Mouse (Mus musculus): ENCODE measurements around the gene Tgoln1.

The Tgoln1 gene

DNA sequence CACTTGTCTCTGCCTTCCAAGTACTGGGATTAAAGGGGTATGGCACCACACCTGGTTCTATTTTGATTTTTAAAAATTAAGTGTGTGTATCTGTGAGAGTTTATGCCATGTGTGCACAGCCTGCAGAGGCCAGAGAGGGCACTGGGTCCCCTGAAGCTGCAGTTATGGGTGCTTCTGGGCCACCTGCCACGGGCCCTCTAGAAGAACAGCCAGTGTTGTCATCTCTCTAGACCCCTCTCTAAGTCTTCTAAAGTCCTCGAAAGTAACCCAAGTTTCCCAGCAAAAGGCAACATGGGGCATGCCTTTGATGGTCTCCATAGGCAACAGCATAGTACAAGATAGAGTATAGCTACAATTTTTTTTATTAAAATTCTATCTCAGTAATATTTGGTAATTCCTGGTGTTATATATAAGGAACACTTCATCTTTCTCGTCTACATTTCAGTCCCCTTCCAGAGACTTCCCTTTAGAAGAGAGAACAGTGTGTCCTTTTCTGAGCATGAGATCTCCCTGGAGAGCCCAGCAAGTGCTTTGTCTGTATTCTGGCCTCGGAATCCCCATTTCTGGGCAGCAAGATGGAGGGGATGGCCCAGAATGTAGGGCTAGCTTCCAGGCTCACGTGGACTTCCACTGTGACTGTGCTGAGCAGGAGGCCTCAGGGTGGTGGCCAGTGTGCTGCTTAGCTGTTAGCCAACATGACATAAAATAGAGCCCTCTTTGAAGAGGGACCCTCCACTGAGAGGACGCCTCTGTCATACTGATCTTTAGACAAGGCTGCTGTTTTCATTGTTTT, 23.6 kb downstream of the Tgoln1 start:
- DNase-seq (ENCODE audit: low spot score), result no peak

DNA sequence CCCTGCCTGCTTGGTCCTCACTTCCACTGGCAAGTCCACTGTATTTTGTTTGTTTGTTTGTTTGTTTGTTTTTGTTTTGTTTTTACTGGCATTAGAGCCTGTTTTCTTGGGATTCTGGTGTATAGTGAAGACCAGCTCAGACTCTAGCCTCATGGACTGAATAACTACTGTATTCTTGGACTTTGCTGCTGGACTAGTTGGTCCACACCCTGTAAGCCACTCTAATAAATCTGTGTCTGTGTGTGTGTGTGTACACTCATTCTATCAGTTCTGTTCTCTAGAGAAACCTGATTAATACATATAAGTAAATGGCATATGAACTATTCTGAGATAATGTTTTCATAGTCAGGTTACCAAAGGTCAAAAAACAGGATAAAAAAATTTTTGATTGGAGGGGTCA, 26.7 kb downstream of the Tgoln1 start:
- no peak for DNase-seq (ENCODE audit: low spot score)

DNA sequence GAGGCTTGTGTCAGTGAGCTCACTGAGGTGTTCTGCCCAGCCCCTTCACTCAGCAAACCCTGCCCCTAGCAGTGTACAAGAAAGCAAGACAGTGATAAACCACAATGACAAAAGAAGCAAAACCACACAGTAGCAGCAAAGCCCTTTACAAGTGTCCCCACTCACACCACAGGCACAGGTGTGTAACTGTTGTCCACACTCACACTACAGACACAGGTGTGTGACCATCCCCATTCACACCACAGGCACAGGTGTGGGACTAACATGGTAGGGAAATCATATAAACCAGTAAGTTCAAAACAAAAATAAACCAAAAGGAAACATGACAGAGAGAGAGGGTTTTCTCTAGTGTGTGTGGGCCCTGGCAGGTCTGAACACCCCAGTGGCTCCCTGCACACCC, 28.5 kb downstream of the Tgoln1 start:
- DNase-seq (ENCODE audit: low spot score), result no peak

DNA sequence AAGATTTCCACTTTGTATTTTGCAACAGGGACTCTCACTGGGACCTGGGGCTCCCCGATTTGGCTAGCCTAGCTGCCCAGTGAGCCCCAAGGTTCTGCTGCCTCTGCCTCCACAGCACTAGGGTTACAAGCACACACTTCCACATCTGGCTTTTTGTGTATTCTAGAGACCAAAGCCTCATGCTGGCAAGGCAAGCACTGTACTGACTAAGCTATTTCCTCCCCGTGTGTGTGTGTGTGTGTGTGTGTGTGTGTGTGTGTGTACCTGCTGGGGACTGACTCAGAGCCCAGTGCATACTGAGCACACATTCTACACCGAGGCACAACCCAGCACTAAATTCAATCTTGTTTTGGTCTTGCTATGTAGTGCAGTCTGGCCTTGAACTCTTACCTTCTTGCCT, 30.1 kb downstream of the Tgoln1 start:
- no peak for DNase-seq (ENCODE audit: low spot score)

DNA sequence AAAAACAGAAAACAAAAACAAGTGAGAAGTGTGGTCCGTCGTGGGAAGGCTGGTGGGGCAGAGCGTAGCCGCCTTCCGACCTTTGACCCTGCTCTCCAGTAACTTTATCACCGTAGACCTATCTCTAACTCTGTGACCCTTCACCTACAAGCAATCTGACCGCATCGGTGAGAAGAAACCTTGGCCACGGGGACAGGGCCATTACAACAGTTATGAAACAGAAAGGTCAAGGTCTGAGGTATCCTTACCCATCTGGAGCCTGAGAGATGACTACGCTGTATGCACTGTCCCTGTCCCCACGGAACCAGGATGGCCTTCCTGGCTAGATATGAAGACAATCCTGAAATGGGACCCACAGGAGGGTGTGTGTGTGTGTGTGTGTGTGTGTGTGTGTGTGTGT, 32.6 kb downstream of the Tgoln1 start:
- no peak for DNase-seq (ENCODE audit: low spot score)

DNA sequence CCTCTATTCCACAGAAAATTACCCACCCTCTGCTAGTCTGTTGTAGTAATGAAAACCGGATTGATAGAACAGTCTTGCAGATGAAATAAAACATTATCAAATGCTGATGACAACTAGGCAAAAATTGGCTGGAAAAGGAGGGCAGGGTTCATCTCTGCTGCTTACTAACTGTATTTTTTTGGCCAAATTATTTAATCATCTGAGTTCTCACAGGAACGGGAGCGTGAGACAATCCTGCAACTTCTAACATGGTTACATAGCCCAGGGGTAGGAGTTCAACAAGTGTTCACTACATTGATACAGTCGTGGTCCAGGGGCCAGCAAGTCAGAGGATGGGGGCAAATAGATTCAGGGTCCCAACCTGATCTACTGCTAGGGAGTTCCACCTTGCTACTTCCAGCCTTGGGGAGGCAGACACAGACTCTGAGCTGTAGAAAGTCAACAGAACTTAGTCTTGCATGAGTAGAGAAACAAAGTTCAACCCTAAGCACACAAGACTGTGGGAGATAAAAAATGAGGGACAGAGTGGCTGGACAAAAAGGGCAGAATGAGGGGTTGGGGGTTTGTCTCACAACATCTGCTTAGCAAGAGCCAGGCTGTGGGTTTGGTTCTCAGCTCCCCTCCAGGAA, 33.5 kb downstream of the Tgoln1 start:
- no peak for DNase-seq (ENCODE audit: low spot score)

DNA sequence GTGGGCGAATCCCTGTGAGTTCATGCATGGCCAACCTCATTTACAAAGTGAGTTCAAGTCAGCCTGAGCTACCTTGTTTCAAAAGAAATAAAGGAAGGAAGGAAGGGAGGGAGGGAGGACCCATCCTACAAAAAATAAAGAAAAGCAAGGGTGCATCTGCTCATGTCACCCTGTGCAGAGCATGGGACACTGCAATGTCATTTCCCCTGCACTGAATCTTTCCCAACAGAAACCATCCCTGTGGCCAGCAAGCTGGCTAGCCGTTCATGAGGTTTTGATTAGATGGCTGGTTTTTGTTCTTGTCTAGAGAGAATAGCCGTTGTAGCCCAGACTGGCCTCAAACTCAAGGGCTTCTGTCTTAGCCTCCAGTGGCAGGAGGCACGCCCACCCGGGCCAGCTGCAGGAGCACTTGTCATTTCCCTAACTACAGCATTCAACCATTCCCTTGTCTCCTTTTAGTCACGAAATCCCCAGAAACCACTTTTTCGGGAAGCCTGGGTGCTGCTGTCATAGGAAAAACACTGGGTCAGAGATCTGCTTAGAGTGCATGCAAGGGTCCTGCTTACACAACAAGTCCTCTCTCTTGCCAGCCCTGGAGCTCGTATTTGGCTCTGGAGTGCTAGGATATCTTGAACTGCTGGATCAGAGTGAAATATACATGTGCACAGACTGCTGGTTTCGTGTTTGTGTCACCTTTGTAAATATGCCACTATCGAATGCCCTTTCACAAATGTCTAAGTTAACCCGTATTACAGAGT, 35.0 kb downstream of the Tgoln1 start:
- no peak for DNase-seq (ENCODE audit: low spot score)

DNA sequence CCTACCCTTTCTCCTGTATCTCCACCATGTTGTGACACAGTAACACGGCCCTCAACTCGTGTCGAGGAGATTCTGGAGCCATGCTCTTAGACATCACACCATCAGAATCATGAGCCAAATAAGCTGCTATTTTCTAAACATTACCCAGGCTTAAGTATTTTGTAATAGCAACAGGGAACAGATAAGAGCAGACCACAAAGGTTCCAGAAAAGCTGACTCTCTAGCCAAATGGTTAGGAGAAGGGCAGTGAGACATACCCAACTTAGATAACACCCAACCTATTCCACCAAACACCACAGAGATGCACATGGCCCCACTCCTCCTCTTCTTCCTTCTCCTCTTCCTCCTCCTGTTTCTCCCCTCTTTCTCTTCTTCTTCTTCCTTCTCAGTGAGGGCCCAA, 40.8 kb downstream of the Tgoln1 start:
- DNase-seq (ENCODE audit: low spot score), result no peak

DNA sequence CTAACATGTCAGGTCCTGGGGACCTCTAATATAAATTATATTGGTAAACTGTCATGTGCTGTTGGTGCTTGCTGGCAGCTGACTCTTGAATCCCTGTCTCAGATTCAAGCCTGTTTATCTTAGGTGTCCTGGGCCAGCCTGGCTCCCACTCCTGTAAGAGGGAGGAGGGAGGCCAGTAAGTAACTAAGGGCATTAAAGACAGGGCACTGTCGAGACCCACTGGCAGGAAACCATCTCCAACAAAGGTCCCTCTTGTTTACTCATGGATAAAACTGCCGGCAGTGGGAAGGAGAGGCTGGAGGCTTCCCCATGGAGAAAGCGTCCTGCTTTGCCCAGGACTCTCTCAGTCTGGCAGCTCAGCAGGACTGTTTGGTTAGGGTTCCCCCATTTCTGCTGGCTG, 45.0 kb downstream of the Tgoln1 start:
- DNase-seq (ENCODE audit: low spot score), result no peak

DNA sequence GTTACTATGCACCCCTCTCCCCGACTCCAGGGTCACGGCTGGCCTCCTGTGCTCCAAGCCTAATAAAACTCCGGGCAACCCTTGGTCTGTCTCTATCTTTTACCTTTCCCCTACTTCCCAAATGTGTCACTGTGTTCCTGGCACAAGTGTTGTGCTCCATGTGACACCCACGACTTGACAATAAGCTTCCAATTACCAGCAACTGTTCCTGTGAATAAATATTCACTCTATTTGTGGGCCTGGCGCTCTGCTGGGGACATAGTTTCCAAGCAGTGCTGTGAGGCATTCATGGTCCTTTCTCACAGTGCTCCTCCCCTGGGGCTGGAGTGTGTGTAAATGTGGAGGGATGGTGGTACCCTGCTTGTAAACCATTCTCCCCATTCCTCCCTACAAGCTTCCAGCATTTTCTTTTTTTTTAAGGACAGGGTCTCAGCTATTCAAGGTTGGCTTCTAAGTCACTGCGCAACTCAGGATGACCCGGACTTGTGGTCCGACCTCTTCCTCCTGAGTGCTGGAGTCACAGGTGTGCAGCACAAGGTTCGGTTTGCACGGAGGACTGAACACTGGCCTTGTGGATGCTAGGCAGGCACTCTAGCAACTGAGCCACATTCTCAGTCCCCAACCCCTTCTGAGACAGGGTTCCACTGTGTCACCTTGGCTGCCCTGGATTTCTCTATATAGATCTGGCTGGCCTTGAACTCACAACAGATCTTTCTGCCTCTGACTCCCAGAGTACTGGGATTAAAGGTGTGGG, 46.0 kb downstream of the Tgoln1 start:
- DNase-seq (ENCODE audit: low spot score), result no peak

DNA sequence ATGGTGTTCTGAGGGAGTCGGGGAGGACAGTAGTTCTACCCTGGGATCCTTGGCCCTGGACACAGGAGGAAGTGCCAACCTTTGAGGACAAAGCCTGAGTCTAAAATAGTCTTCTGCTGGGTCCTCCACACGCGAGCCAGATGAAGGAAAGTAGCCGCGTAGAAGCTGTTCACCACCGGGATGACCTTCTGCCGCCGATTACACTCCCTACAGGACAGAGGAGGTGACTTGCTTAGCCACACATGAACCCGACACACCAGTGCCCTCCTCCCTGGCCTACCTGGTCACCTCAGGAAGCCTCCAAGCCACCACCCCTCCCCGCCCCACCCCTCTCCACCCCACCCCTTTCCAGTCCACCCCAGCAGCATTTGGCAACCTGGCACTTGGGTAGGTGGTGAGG, 48.1 kb downstream of the Tgoln1 start:
- DNase-seq (ENCODE audit: low spot score), result no peak

DNA sequence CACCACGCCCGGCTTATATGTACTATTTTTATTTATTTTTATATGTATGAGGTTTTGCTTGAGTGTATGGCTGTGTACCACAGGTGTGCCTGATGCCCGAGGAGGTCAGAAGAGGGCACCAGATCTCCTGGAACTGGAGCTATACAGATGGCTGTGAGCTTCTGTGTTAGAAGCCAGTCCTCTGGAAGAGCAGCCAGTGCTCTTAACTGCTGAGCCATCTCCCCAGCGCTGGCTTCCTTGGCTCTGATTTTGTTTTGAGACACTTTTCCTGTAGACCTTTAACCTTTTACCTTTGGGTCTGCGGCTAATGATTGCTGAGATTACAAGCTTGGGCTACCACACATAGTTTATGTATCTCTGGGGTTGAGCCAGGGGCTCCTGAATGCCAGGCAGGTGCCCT, 49.3 kb downstream of the Tgoln1 start:
- no peak for DNase-seq (ENCODE audit: low spot score)

DNA sequence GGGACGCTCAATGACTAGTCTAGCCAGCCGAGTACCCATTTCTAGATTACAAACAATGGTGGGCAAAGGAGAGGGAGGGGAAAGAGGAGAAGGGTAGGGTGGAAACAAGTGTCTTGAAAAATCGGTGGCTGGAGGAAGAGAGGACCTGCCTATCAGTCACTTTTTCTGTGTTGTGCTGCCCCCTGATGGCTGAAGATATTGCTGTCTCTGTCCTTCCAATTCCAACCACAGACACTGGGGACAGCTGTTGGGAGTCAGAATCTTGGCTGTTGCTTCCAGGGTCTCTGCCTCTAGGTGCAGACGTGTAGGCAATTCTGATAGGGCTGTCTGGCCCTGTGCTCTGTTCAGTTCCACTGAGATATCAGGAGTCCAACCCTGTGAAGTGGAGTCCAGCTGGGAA, 50.8 kb downstream of the Tgoln1 start:
- peak; percentile 82 for DNase-seq (ENCODE audit: low spot score)

DNA sequence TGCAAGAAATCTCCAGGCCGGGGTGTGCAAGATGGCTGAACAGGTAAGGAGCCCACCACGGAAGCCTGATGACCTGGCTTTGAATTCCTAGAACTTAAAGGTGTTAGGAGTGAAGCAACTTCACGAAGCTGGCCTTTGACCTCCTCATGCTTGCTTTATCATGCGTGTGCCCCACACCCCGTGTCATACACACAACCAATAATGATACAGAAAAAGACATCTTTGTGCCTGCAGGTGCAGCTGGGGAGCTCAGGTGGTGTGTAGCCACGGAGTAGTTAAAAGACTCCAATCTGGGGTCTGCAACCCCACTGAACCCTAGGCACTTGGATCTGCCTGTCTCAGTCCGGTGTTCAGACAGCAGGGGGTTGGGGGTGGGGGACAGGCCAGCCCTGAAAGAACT, 51.3 kb downstream of the Tgoln1 start:
- DNase-seq (ENCODE audit: low spot score), result no peak

DNA sequence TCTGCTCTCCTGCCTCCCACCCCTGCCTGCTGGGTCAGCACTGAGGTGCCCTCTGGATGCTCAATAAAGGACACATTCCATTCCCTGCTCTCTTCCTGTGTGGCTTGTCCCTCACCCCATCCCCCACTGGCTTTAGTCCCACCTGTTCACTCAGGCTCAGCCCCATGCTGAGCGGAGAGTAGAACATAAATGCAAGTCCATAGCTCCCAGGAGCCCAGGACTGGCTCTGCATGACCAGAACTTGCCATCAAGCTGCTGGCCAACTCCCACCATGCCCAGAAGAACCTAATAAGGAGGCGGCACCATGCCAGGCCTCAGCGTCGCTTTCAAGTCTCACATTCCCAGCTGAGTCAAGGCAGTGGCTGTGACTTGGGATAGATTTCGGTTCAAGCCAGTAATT, 53.9 kb downstream of the Tgoln1 start:
- no peak for DNase-seq (ENCODE audit: low spot score)

DNA sequence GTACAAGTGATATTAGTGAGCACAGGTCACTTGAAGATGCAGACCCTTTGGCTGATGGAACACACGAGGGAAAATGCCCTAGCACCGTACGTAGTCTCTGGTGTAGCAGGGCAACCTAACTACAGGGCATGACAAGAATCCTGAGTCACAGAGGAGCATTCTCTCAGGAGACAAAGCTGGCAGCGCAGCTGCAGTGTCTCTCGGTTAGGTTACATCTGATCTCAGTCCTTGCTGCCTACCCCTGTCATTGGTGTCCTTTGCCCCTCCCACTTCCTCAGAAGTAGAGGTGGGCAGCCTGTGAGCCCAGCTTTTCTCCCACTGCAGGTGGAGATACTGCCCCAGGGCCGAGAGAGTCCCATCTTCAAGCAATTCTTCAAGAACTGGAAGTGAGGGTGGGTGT, 54.3 kb downstream of the Tgoln1 start:
- DNase-seq (ENCODE audit: low spot score), result no peak

DNA sequence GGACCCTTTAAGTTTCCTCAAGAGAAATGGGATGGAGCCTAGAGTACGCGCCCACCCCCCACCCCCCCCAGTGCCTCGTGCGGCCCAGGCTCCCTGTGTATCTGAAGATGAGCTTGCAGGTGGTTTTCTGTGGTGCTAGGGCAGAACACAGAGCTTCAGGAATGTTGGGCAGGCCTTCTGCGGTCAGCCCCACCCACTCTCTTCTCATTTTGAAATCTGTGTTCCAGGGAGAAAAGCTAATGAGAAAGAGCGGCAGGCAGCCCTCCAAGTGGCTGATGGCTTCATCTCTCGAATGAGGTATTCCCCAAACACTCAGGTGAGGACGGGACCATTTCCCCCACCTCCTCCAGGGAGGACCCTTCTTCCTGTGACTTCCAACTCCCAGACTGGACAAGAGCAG, 56.0 kb downstream of the Tgoln1 start:
- DNase-seq (ENCODE audit: low spot score), result no peak

All from MN1 (cell line).